ENCODE assay signal across 17 mouse cellular contexts in genomic region chr10:13415489-13416104, GRCm38 (mm10). TPM values are rescaled to one million over a fixed set of nuclear protein-coding genes. Genes with fewer than 3 reads are reported as not detected.
A peak's percentile ranks its signal among the peaks of the same experiment; 100 is the strongest.
DNase-seq lines count a peak whose midpoint lies in the region; ATAC-seq and TF ChIP-seq lines count a peak whose summit lies in the region.
"Had no signal": no experiment of that assay in that cellular context is flagged by ENCODE, and none has a peak within 500 bp of the region (broad histone marks: within the 10 kb centered on the region; RNA-seq: fewer than 3 reads in every experiment).

No protein-coding gene starts in this region.

- no peak overlapping the region for H3K4me3 ChIP-seq in hindbrain, embryonic 11.5 days (ENCODE audit: low read depth, low read length)
- H3K4me3 ChIP-seq in hindbrain, postnatal 0 days (ENCODE audit: low read length), result no peak overlapping the region
- H3K4me3 ChIP-seq in forebrain, embryonic 14.5 days (ENCODE audit: low read depth, low read length), result no peak overlapping the region
- H3K4me3 ChIP-seq in midbrain, embryonic 15.5 days, result no peak overlapping the region
- H3K4me3 ChIP-seq: lung, embryonic 15.5 days had no signal

- DNase-seq in hindbrain, embryonic 11.5 days (ENCODE audit: low spot score), result peak; percentile 9
- no peak for DNase-seq in hindbrain, postnatal 0 days (ENCODE audit: low spot score)
- peak; percentile 95 for DNase-seq in brain, embryonic 14.5 days (ENCODE audit: low read depth)
- peak; percentile 87 for DNase-seq in forebrain, embryonic 14.5 days (ENCODE audit: low spot score)
- no peak for DNase-seq in left cerebral cortex, adult 9 months (ENCODE audit: low spot score in 2 of 2)
- DNase-seq in cerebellum, adult 11-12 months, result no peak
- DNase-seq: adrenal gland, postnatal 25 days; B cell, adult 2 months; gastrocnemius, postnatal 25 days; heart, postnatal 4 days; kidney, adult 9 months; right cerebral cortex, postnatal 14 days; thymus, adult 2 months had no signal

- ATAC-seq in hindbrain, embryonic 11.5 days (ENCODE audit: low FRiP score), result no peak
- ATAC-seq in hindbrain, postnatal 0 days, result no peak
- ATAC-seq in forebrain, embryonic 14.5 days, result peak; percentile 87
- peak; percentile 62; the same call in 1 of the 2 replicates for ATAC-seq in midbrain, embryonic 15.5 days (replicated peaks)
- ATAC-seq in inflammation-experienced regulatory T-cells, adult 6 months, result no peak

- no peak for TF ChIP-seq CTCF in hindbrain, postnatal 0 days (IDR thresholded peaks at IDR 0.05; ENCODE audit: low read depth)
- TF ChIP-seq CTCF in brain, embryonic 14.5 days (IDR thresholded peaks at IDR 0.05; ENCODE audit: borderline replicate concordance, extremely low read depth, insufficient read depth, insufficient read length), result no peak

- H3K4me1 ChIP-seq in hindbrain, embryonic 11.5 days (replicated peaks; ENCODE audit: control insufficient read depth, insufficient read depth, low read length), result no peaks in the 10 kb centered on the region
- no peaks in the 10 kb centered on the region for H3K4me1 ChIP-seq in hindbrain, postnatal 0 days (ENCODE audit: insufficient read depth, low read length)
- peaks cover 24% of the 10 kb centered on the region for H3K4me1 ChIP-seq in forebrain, embryonic 14.5 days (ENCODE audit: control insufficient read depth, insufficient read depth, low read length)
- peaks cover 4% of the 10 kb centered on the region; the same call in 1 of the 2 replicates for H3K4me1 ChIP-seq in midbrain, embryonic 15.5 days

- H3K9me3 ChIP-seq in hindbrain, embryonic 11.5 days (ENCODE audit: control insufficient read depth, low read length), result no peaks in the 10 kb centered on the region
- H3K9me3 ChIP-seq in hindbrain, postnatal 0 days (ENCODE audit: low read length), result no peaks in the 10 kb centered on the region
- H3K9me3 ChIP-seq in forebrain, embryonic 14.5 days (replicated peaks; ENCODE audit: control insufficient read depth, low read length), result no peaks in the 10 kb centered on the region
- no peaks in the 10 kb centered on the region for H3K9me3 ChIP-seq in midbrain, embryonic 15.5 days
- H3K9me3 ChIP-seq: lung, embryonic 15.5 days had no signal

- H3K27ac ChIP-seq in hindbrain, embryonic 11.5 days (ENCODE audit: low read depth, low read length), result no peak overlapping the region
- H3K27ac ChIP-seq in hindbrain, postnatal 0 days, result no peak overlapping the region
- peak overlapping the region; percentile 56 for H3K27ac ChIP-seq in forebrain, embryonic 14.5 days (ENCODE audit: low read depth, low read length)
- H3K27ac ChIP-seq in midbrain, embryonic 15.5 days, result no peak overlapping the region
- H3K27ac ChIP-seq: lung, embryonic 15.5 days had no signal

- TF ChIP-seq POLR2A in brain, embryonic 14.5 days (IDR thresholded peaks at IDR 0.05; ENCODE audit: borderline replicate concordance, extremely low read depth, insufficient read depth, insufficient read length, poor library complexity, severe bottlenecking), result no peak

- H3K4me2 ChIP-seq in hindbrain, embryonic 11.5 days (replicated peaks; ENCODE audit: low read depth, low read length), result no peak overlapping the region
- no peak overlapping the region for H3K4me2 ChIP-seq in hindbrain, postnatal 0 days (ENCODE audit: low read depth, low read length)
- no peak overlapping the region; the same call in 1 of the 2 replicates for H3K4me2 ChIP-seq in forebrain, embryonic 14.5 days (ENCODE audit: low read length)
- no peak overlapping the region for H3K4me2 ChIP-seq in midbrain, embryonic 15.5 days
- H3K4me2 ChIP-seq: heart, embryonic 11.5 days; lung, embryonic 15.5 days had no signal

- H3K36me3 ChIP-seq in hindbrain, embryonic 11.5 days (ENCODE audit: control insufficient read depth, insufficient read depth, low read length), result no peaks in the 10 kb centered on the region
- H3K36me3 ChIP-seq in hindbrain, postnatal 0 days (ENCODE audit: insufficient read depth, low read length), result no peaks in the 10 kb centered on the region
- H3K36me3 ChIP-seq in forebrain, embryonic 14.5 days (ENCODE audit: control insufficient read depth, insufficient read depth, low read length), result no peaks in the 10 kb centered on the region
- no peaks in the 10 kb centered on the region for H3K36me3 ChIP-seq in midbrain, embryonic 15.5 days (replicated peaks)
- H3K36me3 ChIP-seq: lung, embryonic 15.5 days had no signal

- 59% methylated on average over 8 of the region's 8 CpGs for WGBS in hindbrain, embryonic 11.5 days
- 46% methylated on average over 8 of the region's 8 CpGs for WGBS in hindbrain, postnatal 0 days
- 8% methylated on average over 8 of the region's 8 CpGs for WGBS in forebrain, embryonic 14.5 days
- WGBS in midbrain, embryonic 15.5 days, result 39% methylated on average over 8 of the region's 8 CpGs

- H3K9ac ChIP-seq in hindbrain, embryonic 11.5 days (ENCODE audit: low read depth, low read length), result no peak overlapping the region
- no peak overlapping the region for H3K9ac ChIP-seq in hindbrain, postnatal 0 days (replicated peaks; ENCODE audit: low read length)
- H3K9ac ChIP-seq in forebrain, embryonic 14.5 days (ENCODE audit: low read length), result no peak overlapping the region
- H3K9ac ChIP-seq in midbrain, embryonic 15.5 days, result no peak overlapping the region
- H3K9ac ChIP-seq: lung, embryonic 15.5 days had no signal

- no peaks in the 10 kb centered on the region for H3K27me3 ChIP-seq in hindbrain, embryonic 11.5 days (ENCODE audit: control insufficient read depth, insufficient read depth, low read length)
- no peaks in the 10 kb centered on the region for H3K27me3 ChIP-seq in hindbrain, postnatal 0 days (ENCODE audit: insufficient read depth, low read length)
- no peaks in the 10 kb centered on the region for H3K27me3 ChIP-seq in forebrain, embryonic 14.5 days (replicated peaks; ENCODE audit: control insufficient read depth, insufficient read depth, low read length)
- H3K27me3 ChIP-seq in midbrain, embryonic 15.5 days (replicated peaks), result no peaks in the 10 kb centered on the region
- H3K27me3 ChIP-seq: lung, embryonic 15.5 days had no signal

RNA-seq across cellular contexts. Expression of gene Phactr2, which starts 58.6 kb away (rescaled TPM):
- 13.1 and 17.5 TPM in 2 replicates for polyA plus RNA-seq in hindbrain, embryonic 11.5 days (2014; fragmentation: Nextera tagmentation; extraction: Ambion mirVana)
- total RNA-seq in hindbrain, postnatal 0 days (2014; rRNA removed), result 6.4 and 11.8 TPM in 2 replicates
- 8.8 and 10.2 TPM in 2 replicates for polyA plus RNA-seq in hindbrain, postnatal 0 days (2015; fragmentation: Nextera tagmentation; extraction: Ambion mirVana)
- polyA plus RNA-seq in brain, embryonic 14.5 days (2012; rRNA removed), result 3.4 and 6.4 TPM in 2 replicates
- 7.2 and 9.0 TPM in 2 replicates for polyA plus RNA-seq in forebrain, embryonic 14.5 days (2014; fragmentation: Nextera tagmentation; extraction: Ambion mirVana)
- 7.5 and 8.2 TPM in 2 replicates for polyA plus RNA-seq in midbrain, embryonic 15.5 days (2015; fragmentation: Nextera tagmentation; extraction: Ambion mirVana)
- 1 to 10 TPM; 3.6 to 4.7 (median 3.9) TPM for polyA plus RNA-seq in inflammation-experienced regulatory T-cells, adult 6 months (2017; shearing (Covaris generic))

Comparison
In these comparisons a context has a peak if more than half of its experiments do, and no peak if none do; other contexts are left out.
1. DNase-seq: peak in hindbrain, embryonic 11.5 days (single experiment), brain, embryonic 14.5 days (single experiment) and forebrain, embryonic 14.5 days (single experiment); none in hindbrain, postnatal 0 days (single experiment), left cerebral cortex, adult 9 months (0 of 2) and cerebellum, adult 11-12 months (single experiment).
2. ATAC-seq: peak in forebrain, embryonic 14.5 days (single experiment) and midbrain, embryonic 15.5 days (single experiment); none in hindbrain, embryonic 11.5 days (single experiment), hindbrain, postnatal 0 days (single experiment) and inflammation-experienced regulatory T-cells, adult 6 months (single experiment).